Mouse (Mus musculus) cerebellum, adult 9-11 months (tissue): ENCODE measurements around the gene Tmem247.

Experiments
- DNase-seq: peaks from one replicate; pipeline ENCODE4 v3.0.0; 2022

Tmem247 gene

GRCm38 (mm10) chr17:86964502-86964901 lies 47.4 kb downstream of the Tmem247 start:
- DNase-seq: peak; percentile 67

GRCm38 (mm10) chr17:86965121-86965520 lies 48.0 kb downstream of the Tmem247 start:
- DNase-seq: no peak

GRCm38 (mm10) chr17:86966040-86966439 lies 48.9 kb downstream of the Tmem247 start:
- DNase-seq: no peak

GRCm38 (mm10) chr17:86967048-86967447 lies 49.9 kb downstream of the Tmem247 start:
- no peak for DNase-seq

DNA sequence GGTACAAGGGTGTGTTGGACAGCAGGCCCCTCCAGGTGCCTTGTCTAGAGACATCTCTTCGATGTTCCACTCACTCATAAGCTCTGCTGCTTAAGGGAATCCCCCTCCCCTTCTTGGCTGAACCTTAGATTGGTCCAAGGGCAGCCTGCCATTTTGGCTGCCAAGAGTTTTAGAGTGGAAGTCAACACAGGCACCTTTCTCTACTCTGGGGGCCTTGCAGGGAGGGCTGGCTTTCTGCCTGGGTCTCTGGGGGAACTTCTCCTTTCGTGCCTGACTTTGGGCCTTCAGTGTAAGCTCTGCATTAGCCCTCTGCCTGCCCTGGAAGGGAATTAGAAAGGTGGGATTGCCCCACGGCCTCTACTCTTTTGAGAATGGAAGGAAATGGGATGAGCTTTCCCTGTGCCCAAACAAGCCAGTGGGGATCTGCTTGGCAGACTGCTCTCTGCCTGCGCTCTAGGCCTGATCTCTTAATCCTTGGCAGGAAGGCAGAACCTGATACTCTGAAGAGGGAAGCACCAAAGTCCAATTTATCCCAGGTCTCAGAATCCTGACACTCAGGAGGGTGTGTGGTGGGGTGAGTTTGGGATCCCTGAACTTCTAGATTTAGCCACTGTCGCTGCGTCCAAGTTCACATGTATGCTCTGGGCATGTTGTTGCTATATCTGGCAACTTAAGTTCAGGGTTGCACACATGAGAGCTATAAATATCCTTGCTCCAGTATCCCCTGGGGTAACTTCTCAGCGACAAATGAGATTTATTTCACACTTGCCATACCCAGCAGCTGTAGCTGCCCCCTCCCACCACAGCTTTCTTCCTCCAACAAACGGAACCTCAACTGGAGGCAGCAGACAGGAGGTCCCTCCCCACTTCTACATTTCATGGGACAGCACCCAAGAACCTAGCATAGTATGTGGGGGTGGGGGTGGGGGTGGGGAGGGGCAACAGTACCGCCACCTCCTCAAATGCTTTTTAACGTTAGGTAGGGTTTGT lies 50.7 kb downstream of the Tmem247 start:
- peak; percentile 21 for DNase-seq

DNA sequence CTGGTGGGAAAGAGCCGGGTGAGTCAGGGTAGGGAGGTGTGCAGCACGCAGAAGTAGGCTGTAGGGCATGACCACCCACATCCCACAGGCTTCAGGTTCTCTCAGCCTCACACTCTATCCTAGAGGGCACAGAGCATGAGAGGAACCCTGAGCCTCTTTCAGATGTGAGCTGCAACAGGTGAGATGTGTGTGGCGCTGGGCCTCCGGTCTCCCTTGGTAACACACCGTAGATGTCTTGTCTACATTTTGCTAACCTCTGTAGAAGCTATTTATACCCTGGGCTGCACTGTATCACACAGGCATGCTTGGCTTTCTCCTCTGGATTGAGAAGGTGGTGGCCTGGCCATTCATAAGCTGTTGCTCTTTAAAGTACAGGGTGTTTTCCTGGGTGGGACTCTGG lies 51.4 kb downstream of the Tmem247 start:
- no peak for DNase-seq

- DNase-seq: no peak
These were observed 52.4 kb downstream of the Tmem247 start for GRCm38 (mm10) chr17:86969582-86969981.

DNA sequence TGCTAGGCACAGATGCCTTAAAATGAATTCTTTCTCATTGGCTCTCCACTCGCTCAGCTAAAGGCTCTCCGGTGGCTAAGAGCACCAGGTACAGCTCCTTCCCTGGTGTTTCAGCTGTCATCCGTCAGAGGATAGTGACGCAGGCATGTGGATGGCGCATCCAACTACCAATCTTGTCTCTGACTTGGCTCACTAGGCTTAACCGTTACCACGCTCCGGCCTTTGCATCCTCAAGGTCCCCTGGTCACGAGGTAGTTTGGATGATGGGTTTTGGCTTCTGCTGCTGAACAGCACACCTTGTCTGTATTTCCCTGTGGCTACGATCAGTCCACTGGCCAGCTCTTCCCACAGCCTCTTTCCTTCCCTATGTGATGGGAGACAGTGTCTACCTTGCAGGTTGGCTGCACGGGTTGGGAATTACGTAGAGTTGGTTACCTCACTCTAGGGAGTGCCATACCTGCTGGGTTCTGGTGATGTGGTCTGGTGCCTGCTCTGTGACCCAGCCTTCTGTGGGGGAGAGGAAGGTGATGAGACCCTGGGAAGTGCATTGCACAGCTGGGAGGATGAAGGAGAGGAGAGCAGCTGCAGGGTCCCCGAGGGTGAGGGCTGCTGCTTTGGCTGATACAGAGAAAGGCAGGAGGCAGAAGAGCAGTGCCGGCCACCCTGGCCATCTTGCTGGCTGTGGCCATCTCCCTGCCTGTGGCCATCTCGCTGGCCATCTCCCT lies 53.0 kb downstream of the Tmem247 start:
- no peak for DNase-seq

DNA sequence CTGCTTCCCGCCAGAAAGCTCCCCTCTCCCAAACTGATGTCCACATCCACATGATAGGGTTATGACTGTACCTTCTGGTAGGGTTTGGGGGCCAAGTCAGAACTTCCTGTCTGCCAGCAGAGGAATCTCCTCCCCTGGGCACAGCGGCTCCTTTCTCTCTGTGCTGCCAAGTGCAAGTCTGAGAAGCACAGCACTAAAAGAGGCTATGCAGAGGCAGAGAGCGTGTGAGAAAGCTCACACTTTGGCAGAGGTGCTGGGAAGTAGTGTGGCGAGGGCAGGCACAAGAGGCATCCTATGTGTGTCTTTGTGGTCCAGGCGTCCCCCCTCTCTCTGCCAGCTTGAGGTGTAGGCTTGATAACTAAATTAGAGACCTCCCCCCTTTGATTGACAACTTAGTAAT lies 53.9 kb downstream of the Tmem247 start:
- DNase-seq: no peak

- DNase-seq: no peak
These were observed 54.7 kb downstream of the Tmem247 start for GRCm38 (mm10) chr17:86971860-86972259.
